Mouse (Mus musculus): ENCODE results near the gene Grin2c.
A peak's percentile ranks its signal among the peaks of the same experiment; 100 is the strongest.

Gene Grin2c

DNA sequence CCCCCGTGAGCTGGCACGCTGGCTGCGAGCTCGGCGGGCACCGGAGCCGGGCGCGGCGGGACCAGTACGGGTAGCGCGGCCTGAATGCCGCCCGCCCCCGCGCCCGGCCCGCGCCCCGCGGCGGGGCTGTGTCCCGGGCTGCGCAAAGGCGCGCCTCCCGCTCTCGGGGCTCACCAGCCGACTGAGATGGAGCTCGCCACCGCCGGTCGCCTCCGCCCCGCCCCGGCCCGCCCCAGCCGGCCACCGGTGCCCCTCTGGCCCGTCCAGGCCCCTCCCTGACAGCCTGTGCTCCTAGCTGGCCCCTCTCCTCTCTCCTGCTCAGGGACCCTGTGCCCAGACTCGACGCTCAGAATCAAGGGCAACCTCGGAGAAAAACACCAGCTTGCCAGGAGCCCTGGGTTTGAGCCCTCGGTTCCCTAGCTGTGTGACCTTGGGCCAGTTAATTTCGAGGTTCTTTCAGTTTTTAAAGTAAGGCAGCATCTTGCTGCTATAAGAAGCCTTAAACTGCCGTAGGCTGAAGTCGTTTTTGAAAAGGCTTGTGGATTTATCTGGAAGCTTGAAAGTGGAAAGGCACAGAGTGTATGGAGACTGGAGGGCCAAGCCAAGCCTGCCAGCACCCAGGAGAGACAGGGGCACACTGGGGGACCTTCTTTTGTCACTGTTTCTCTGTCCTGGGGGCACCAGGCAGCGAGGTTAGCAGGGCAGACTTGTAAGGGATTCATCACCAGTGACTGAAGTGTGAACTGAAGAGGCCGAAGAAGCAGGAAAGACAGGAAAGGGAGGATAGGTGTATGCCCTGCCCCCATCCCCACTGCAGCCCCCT is at the start of gene Grin2c:
TSS of gene Grin2c (minus strand) at position 183 of the 823 bp plus-strand sequence.
- peak; percentile 75 to 78 for DNase-seq

DNA sequence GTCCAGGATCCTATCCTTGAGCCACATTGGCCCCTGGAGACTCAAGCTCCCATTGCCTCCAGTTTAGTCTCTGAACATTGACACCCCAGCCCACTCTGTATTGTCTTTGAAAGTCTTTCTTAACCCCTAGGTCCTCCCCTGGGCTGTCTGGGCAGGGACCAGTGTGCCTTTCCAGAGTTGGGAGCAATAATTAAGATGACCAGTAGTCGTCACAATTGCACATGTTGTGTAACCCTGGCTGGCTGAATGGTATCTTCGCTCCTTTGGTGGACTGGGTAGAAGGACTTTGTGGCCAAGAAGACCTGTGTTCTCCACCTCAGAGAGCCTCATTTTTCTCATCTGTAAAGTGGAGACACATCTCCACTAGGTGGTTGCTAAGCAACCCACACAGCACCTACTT is 47.2 kb upstream of the Grin2c start:
- no peak for DNase-seq

DNA sequence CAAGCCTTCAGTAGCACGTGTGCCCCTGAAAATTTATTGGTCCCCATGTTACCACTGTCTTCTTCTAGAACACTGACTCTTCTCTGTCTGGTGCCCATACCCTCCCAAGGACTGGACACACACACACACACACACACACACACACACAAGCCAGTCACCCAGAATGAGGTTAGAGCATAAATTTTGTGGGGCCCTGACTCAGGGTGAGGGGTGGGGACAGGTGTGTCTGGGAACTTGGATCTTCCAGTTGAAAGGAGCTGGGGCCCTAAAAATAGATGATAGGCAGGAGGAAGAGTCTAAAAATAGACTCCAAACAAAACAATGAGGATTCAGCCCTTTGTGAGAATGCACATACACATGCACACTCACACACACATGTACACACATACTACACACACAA is 41.7 kb upstream of the Grin2c start:
- no peak for DNase-seq

DNA sequence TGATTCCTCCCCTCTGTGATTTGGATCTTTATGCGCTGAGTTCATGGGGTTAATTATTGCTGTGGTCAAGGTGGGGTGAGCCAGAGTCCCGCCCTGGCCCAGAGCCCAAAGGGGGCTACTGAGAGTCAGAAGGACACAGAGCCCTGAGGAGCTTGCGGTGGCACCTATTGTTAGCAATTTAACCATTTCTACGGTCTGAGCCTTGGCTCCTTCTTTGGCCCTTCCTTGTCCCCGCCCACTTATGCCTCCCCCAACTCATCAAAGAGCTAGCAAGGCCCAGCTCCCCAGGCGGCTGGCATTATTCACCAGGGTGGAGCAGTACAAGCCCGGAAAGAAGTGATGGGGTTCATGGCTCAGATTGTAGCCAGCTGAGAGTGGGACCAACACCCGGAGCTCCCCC is 39.8 kb upstream of the Grin2c start, which contains the start of gene Otop2:
TSS of gene Otop2 (plus strand) at position 301 of the 400 bp plus-strand sequence.
- DNase-seq = no peak

DNA sequence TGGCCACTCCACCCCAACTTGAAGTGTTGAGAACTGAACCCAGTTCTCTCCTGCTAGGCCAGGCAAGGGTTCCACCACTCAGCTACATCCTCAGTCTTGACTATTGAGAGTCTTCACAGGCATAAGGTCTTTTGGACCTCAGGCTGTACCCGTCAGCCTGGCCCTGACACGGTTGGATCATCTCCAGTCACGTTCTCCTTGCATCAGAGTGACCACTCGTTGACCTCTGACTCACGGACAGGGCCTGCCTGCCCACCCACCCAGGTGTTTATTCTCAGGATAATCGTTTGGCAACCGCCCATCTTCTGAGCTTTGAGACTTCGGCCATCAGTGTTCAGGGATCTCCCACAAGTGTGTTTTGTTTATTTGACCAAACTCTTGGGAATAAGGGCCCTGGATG is 36.1 kb upstream of the Grin2c start:
- no peak for DNase-seq

DNA sequence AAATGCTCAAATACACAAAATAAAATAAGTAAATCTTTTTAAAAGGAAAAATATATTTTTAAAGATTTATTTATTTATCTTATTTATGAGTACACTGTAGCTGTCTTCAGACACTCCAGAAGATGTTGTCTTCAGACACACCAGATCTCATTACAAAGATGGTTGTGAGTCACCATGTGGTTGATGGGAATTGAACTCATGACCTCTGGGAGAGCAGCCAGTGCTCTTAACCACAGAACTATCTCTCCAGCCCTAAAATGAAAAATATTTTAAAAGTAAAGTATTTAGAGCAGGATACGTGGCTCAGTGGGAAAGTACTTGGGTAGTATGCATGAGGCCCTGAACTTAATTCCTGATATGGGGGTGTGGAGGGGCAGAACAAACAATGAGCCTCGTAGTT is 34.3 kb upstream of the Grin2c start:
- no peak for DNase-seq

DNA sequence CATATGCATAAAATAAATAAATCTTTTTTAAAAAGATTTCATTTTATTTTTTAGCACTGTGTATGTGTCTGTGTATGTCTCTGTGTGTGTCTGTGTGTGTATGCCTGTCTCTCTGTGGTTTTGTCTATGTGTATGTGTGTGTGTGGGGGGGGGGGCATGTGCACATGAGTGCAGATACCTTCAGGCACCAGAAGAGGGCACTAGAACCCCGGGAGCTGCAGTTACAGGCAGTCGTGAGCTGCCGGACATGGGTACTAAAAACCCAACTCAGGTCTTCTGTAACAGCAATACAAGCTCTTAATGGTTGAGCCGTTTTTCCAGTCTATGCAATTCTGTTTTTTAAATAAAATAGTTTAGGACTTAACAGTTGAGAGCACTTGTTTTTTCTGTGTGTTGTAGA is 33.7 kb upstream of the Grin2c start:
- DNase-seq = no peak

DNA sequence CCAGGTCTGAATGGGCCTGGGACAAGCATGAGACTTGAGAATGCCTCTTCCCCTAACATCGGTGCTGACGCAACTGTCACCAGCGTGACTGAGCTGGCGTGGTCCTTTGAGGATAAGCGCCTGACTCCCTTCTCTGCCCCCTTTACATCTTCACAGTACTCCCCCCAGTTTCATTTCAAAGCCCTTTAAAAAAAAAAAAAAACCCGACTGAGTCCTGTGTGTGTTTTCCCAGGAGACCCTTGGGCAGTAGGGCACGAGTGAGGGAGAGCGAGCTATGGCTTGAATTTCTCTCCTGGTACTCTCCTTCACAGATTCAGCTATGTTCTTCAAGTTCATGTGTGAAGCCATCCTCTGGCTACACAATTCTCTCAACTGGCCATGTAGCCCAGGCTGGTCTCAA is 31.1 kb upstream of the Grin2c start:
- no peak for DNase-seq

DNA sequence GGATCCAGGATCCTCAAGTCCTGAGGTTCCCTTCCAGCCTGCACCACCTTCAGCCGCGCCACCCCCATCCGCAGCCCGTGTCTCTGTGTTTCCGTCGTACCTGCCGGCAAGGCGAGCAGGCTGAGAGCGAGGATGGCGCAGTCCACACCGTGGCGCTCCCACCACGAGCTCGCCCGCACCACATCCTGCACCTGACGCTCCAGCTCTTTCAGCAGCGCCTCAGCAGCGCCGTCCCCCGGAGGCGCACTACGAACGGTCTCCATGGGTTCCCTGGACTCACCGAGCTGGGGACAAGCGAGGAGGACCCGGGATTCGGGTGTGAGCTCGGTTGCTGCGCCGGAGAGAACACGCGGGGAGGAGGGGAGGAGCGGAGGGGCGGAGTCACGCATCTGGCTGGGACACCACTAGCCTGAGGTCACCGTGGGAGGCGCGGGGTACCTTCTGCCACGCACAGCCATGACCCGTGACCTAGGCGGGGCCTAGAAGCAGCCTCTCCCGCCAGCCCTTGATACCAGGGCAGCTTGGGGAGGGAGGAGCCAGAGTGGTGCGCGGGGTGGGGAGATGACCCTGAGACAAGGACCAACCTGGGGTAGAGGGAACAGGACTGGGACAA is 30.3 kb upstream of the Grin2c start, which contains the start of gene Fads6:
TSS of gene Fads6 (minus strand) at position 450 of the 613 bp plus-strand sequence.
- peak; percentile 83 to 88 for DNase-seq

DNA sequence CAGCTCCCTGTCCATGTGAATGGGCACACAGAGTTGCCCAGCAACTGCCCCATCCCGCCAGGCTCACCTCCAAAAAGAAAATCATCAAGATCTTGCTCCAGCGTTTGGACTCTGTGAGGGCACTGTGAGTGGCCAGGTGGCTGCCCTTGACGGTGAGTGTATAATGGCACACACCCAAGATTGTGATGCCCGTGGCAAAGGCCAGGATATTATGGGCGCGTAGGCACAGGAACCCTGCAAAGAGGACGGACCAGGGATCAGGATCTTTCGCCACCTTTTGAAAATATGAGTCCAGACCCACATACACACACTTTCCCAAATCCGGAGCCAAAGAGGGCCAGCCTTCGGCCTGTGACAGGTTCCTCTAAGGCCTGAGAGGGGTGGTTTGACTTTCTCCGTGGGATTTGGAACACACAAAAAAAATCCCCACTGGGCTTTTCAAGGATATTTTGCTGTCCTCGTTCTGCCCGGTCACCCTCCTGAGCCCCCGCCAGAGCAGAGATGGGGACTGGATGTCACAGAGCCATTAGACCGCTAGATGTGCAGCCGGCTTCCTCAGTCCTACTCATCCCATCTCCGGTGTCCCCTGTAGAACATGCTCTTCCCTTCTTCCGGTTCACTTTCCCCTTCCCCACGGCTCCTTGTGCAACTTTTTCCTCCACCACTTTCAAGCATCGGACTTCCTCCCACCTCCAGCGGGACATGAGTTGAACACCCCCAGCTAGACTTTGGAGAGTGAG is 29.6 kb upstream of the Grin2c start:
- peak; percentile 68 to 72 for DNase-seq

DNA sequence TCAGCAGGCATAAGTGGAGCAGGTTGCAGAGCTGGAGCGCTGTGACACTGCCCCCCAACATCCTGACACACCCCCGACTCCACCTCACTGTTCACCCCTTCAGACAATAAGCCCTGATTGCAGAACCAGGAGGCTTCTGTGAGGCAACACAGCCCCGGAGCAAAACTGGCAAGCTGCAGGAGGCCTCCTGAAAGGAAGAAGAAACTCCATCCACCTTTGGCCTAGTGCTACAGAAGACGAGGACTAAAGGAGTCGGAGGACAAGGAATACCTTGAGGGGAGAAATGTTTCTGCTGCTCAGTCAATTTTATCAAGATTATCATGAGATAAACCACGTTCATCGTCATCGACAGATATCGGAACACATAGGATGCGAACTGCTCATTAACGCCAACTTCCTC is 28.9 kb upstream of the Grin2c start:
- no peak for DNase-seq

DNA sequence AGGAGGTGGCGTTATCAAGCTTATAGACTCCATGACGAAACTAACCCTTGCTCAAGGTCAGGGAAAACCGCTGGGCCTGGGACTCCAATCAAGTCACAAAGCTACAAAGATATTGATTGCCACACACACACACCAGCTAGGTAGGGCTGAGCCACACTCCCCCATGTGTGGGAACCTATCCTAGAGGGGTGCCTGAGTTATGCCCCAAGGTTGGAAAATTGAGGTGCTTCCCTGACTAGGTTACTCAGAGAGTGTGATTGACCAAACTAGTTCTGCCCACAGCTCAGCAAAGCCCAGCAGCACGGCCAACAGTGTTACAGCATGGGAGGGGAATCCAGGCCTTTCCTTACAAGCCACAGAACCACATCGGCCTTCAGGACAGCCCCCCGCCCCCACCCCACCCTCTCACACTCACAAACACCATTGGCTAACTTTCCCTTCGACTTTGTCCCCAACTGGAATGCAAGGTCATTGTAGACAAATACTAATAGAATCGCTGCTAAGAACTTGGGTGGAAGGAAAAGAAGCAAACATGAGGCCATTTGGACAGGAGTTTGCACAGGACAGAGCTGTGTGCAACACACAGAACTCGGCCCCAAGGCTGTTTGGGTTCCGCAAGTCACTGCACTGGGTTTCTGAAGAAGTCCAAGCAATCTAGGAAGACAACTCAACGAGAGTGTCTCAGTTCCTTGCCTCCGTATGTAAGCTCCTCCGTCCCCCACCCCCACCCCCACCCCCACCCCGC is 25.8 kb upstream of the Grin2c start:
- no peak for DNase-seq

DNA sequence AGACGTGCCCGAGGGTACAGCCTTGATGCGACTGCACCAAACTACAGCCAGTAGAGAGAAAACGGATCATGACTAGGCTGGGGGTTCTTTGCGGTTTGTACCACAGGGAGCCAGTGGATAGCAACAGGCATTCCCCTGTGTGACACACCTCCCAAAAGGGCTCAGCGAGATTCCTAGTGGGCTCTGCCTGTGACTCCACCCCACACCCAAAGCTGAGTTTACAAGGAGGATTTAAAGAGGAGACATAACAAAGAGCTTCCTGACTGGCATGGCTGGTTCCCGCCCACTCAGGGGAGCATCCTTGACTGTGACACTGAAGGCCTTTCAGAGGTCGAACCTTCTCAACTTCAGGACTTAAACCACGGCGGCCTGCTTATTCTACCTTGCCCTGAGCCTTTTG is 24.5 kb upstream of the Grin2c start:
- no peak for DNase-seq

DNA sequence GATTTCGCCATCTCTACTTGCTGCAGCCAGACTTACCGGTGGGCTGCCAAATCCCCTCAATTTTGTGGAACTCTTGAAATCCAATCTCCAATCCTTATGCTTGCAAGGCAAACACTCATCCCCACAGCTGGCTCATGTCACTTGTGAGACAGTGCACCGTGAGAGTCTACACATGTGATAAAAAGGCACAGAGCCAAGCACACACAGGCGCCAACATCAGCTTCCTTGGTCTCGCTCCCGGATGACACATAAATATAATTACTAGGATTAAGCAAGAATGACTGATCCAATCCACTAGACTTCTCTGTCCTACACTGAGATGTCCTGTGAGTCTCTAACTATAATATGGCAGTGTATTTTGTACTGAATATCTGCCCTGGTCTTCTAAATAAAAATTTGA is 23.9 kb upstream of the Grin2c start:
- DNase-seq = peak in 1 of 2 experiments; percentile 8

DNA sequence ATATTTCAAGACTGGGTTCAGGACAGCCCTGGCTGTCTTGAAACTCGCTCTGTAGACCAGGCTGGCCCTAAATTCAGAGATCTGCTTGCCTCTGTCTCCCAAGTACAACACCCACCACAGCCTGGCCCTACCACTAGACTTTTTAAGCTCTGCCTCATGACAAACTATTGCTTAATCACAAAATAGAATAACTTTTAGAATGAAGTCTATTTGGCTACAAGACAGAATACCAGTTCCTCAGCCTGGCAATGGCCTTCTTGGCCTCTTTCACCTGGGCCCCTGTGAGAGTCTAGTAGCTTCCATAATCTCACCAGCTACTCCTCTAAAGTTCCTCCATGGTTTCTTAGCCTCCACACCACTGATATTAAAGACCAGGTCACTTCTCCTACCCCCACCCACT is 23.3 kb upstream of the Grin2c start:
- DNase-seq = no peak

DNA sequence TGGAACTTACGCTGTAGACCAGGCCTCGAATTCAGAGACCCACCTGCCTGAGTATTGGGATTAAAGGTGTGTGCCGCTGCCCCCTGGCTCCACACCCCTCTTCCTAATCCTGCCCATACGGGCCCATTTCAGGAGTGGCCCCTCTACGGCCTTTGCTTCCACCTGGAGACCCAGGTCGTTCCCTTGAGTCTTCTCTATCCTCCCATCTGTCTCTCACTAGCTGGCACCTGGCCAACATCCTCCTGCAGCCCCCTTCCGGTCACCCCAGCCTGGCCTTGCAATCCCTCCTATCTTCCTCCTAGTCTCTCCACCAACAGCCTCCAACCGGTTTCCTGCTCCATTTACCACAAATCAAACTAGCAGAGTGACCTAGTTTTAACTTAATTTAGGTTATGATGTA is 22.8 kb upstream of the Grin2c start:
- DNase-seq = peak in 1 of 2 experiments; percentile 15

DNA sequence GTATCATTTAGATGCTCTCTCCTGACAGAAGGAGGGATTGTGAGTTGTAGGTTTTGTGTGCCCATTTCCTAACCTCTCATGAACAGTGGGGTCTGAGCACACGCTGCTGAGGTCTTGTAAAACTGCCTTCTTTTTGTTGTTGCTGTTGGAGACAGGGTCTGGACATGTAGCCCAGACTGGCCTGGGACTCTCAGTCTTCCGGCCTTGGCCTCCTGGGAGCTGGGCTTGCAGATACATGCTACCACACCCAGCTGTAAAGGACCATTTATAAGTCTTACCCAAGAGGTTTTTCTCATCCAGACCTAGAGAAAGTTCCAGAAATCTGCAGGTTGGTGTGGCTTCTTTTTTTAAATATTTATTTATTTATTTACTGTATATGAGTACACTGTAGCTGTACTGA is 21.3 kb upstream of the Grin2c start:
- no peak for DNase-seq

DNA sequence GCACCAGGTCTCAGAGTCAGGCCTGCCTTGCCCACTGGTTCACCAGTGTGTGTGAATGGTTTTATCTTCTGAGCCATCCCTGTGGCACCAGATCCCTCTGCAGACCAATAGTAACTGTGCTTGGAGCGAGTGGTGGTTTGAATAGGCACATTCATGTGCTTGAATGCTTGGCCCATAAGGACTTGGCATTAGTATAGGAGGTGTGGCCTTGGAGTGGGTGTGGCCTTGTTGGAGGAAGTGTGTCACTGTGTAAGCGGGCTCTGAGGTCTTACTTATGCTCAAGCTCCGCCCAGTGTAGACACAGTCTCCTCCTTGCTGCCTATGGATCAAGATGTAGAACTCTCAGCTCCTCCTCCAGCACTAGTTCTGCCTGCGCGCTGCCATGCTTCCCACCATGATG is 20.3 kb upstream of the Grin2c start:
- peak in 1 of 2 experiments; percentile 6 for DNase-seq

DNA sequence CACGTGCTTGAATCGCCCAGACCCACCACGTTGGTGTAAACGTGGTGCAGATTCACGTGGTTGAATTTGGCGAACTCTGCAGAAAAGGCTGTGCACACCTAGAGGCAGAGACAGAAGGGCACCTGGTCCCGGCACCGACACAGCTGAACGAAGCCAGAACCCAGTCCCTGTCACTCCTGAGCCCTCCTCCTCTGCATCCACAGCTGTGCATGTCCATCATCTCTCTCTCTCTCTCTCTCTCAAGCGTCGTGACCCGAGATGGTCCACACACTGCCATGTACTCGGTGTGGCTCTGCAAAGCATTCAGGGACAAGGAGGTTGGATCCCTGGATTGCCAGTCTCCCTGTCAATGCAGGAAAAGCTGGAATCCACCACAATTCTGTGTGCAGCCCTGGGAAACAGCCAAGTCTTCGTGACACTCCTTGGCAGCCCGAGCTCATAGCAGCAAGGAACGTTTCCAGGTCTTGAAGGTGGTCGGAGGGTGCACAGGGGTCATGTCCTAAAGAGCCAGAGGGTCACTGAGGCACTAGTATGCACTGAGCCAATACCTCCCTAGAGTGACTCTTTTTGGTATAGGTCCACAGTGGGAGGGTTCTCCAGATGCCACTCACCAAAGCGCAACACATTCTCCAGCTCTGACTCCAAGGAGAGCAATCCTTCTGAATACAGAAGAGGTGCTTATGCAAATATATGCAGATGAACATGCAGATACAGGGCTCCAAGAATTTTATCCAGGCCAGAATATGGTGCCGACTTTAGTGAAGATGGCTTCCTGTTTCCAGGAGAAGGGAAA is 19.4 kb upstream of the Grin2c start:
- DNase-seq = peak in 1 of 2 experiments; percentile 7

DNA sequence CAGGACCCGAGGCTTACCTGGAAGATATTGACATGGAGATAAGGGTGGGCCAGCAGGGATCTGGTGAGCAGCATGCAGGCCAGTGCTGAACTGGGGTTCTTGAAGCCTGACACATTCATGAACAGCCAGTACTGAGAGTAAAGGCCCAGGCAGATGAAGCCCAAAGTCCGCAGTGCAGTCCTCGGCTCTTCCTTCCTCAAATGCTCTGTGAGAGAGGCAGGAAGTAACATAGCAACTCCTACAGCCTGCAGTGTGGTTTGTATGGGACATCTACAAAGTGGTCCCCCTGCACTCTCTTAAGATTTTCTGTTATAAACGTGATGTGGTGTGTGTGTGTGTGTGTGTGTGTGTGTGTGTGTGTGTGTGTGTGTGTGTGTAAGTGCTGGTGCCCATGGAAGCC is 18.2 kb upstream of the Grin2c start:
- no peak for DNase-seq

DNA sequence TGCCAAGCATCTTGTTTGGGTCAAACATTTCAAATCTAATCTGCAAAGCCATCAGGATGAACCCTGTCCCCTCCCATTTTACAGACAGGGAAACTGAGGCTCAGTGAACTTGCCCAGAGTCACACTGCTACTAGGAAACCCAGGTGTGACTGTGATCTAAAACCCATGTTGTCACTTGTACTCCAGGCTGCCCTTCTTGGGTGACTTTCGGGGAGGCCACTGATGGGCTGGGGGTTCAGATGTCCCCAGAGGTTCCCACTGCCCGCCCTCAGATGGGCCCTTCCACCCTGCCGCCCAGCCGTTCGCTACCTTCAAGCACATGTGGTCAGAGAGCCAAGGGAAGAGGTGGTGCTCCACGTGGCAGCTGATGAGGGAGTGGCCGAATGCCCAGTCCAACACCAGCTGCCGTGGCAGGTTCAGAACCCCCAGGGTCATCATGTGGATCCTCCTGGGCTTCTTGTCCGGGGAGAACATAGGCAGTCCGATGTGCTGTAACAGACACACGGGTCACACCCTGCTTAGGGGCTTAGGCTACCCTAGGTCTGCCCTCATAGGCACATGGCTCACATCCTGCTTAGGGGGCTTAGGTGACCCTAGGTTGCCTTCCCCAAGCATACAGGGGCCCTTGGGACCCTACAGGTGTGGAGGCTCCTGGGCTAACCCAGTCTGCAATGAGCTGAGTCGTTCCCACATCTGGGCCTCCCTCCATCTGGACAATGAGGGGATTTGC is 17.0 kb upstream of the Grin2c start:
- DNase-seq = no peak

DNA sequence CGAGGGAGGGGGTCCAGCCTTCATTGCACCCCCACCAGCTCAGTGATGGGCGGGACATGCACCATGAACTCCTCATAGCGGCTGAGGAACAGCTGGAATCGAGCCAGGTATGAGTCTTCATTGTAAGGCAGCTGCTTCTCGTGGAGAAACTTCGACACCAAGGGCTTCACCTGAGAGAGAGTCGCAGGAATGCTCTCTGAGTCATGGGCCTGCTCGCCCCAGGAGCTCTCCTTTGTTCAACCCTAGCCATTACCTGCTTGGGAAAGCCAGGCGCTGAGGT is 16.4 kb upstream of the Grin2c start:
- DNase-seq = peak in 1 of 2 experiments; percentile 5

All from cerebellum, postnatal 36 days (tissue).